Mouse (Mus musculus): ENCODE measurements around the gene Psmd14. TPM values are rescaled to one million over a fixed set of nuclear protein-coding genes. Genes with fewer than 3 reads are reported as not detected.

Gene Psmd14
- total and polyA plus RNA-seq, 2 experiments from 2014 or later, result 182 to 243 TPM

DNA sequence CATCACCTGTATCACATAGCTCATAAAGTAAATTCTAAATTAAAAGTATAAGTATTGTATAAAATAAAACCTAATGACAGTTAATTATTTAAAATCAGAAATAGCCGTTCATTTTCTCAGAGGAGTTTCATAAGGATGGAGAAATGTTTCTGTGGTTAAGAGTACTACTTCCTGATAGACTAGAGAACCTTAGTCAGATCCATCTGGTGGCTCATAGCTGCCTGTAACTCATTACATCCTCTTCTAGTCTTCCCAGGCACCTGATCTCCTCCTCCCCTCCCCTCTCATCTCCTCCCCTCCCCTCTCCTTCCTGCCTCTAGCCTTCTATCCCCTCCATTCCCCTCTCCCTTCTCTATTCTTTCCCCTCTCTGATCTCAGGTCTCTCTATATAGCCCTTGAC, 29.9 kb upstream of the Psmd14 start:
- no peak for TF ChIP-seq CTCF (IDR thresholded peaks at IDR 0.05; ENCODE audit: low read depth)
- H3K9ac ChIP-seq, result no peak overlapping the region
- WGBS, result 89% methylated on average over 1 of the region's 1 CpGs
- DNase-seq (no peak), ATAC-seq (no peak)
- no peak overlapping the region for H3K27ac ChIP-seq (ENCODE audit: low read depth, low read length)
- H3K4me3 ChIP-seq (ENCODE audit: low read depth, low read length), result no peak overlapping the region
- no peaks in the 10 kb centered on the region for H3K4me1 ChIP-seq (ENCODE audit: insufficient read depth)
- H3K36me3 ChIP-seq (ENCODE audit: insufficient read depth), result no peaks in the 10 kb centered on the region
- no peak overlapping the region for H3K4me2 ChIP-seq (ENCODE audit: low read depth)
- no peaks in the 10 kb centered on the region for H3K9me3 ChIP-seq (ENCODE audit: low read length)
- H3K27me3 ChIP-seq (ENCODE audit: insufficient read depth, low read length), result no peaks in the 10 kb centered on the region

GRCm38 (mm10) chr2:61686533-61686932, 25.0 kb upstream of the Psmd14 start:
- ATAC-seq, result no peak
- WGBS, result 75% methylated on average over 1 of the region's 1 CpGs

GRCm38 (mm10) chr2:61689086-61689485, 22.4 kb upstream of the Psmd14 start:
- no peaks in the 10 kb centered on the region for H3K36me3 ChIP-seq (ENCODE audit: insufficient read depth)
- ATAC-seq (no peak), DNase-seq (no peak)
- H3K9ac ChIP-seq, result no peak overlapping the region
- no peaks in the 10 kb centered on the region for H3K27me3 ChIP-seq (ENCODE audit: insufficient read depth, low read length)
- H3K4me3 ChIP-seq (ENCODE audit: low read depth, low read length), result no peak overlapping the region
- no peak overlapping the region for H3K27ac ChIP-seq (ENCODE audit: low read depth, low read length)
- TF ChIP-seq CTCF (IDR thresholded peaks at IDR 0.05; ENCODE audit: low read depth), result no peak
- WGBS, result 88% methylated on average over 3 of the region's 3 CpGs
- no peak overlapping the region for H3K4me2 ChIP-seq (ENCODE audit: low read depth)
- no peaks in the 10 kb centered on the region for H3K4me1 ChIP-seq (ENCODE audit: insufficient read depth)
- no peaks in the 10 kb centered on the region for H3K9me3 ChIP-seq (ENCODE audit: low read length)

More at GRCm38 (mm10) chr2:61686533-61686932, 25.0 kb upstream of the Psmd14 start:
- Histone ChIP-seq H3K4me2 (ENCODE audit: low read depth) (no peak overlapping the region), H3K36me3 (ENCODE audit: insufficient read depth) (no peaks in the 10 kb centered on the region), H3K4me3 (ENCODE audit: low read depth, low read length) (no peak overlapping the region), H3K9me3 (ENCODE audit: low read length) (no peaks in the 10 kb centered on the region), H3K27ac (ENCODE audit: low read depth, low read length) (no peak overlapping the region), H3K9ac (no peak overlapping the region), H3K4me1 (ENCODE audit: insufficient read depth) (no peaks in the 10 kb centered on the region), H3K27me3 (ENCODE audit: insufficient read depth, low read length) (no peaks in the 10 kb centered on the region)
- no peak for DNase-seq
- no peak for TF ChIP-seq CTCF (IDR thresholded peaks at IDR 0.05; ENCODE audit: low read depth)

GRCm38 (mm10) chr2:61709570-61709969, 1.9 kb upstream of the Psmd14 start:
- 95% methylated on average over 3 of the region's 3 CpGs for WGBS
- Histone ChIP-seq H3K4me1 (ENCODE audit: insufficient read depth) (peaks cover 11% of the 10 kb centered on the region; the same call in 1 of the 2 replicates), H3K36me3 (ENCODE audit: insufficient read depth) (no peaks in the 10 kb centered on the region), H3K4me2 (ENCODE audit: low read depth) (no peak overlapping the region), H3K27ac (ENCODE audit: low read depth, low read length) (no peak overlapping the region), H3K27me3 (ENCODE audit: insufficient read depth, low read length) (no peaks in the 10 kb centered on the region), H3K9ac (no peak overlapping the region), H3K9me3 (ENCODE audit: low read length) (no peaks in the 10 kb centered on the region), H3K4me3 (ENCODE audit: low read depth, low read length) (no peak overlapping the region)
- DNase-seq (no peak), ATAC-seq (no peak)
- no peak for TF ChIP-seq CTCF (IDR thresholded peaks at IDR 0.05; ENCODE audit: low read depth)

- Histone ChIP-seq H3K4me2 (ENCODE audit: low read depth) (peak overlapping the region; percentile 57), H3K4me1 (ENCODE audit: insufficient read depth) (peaks cover 11% of the 10 kb centered on the region; the same call in 1 of the 2 replicates), H3K9ac (peak overlapping the region; percentile 96; the same call in 1 of the 2 replicates), H3K4me3 (ENCODE audit: low read depth, low read length) (peak overlapping the region; percentile 97), H3K27me3 (ENCODE audit: insufficient read depth, low read length) (no peaks in the 10 kb centered on the region), H3K27ac (ENCODE audit: low read depth, low read length) (no peak overlapping the region), H3K36me3 (ENCODE audit: insufficient read depth) (no peaks in the 10 kb centered on the region), H3K9me3 (ENCODE audit: low read length) (no peaks in the 10 kb centered on the region)
- TF ChIP-seq CTCF (IDR thresholded peaks at IDR 0.05; ENCODE audit: low read depth), result no peak
- 56% methylated on average over 3 of the region's 3 CpGs for WGBS
- no peak for DNase-seq
- no peak for ATAC-seq
Measured at GRCm38 (mm10) chr2:61712526-61712925, 1.0 kb downstream of the Psmd14 start.

DNA sequence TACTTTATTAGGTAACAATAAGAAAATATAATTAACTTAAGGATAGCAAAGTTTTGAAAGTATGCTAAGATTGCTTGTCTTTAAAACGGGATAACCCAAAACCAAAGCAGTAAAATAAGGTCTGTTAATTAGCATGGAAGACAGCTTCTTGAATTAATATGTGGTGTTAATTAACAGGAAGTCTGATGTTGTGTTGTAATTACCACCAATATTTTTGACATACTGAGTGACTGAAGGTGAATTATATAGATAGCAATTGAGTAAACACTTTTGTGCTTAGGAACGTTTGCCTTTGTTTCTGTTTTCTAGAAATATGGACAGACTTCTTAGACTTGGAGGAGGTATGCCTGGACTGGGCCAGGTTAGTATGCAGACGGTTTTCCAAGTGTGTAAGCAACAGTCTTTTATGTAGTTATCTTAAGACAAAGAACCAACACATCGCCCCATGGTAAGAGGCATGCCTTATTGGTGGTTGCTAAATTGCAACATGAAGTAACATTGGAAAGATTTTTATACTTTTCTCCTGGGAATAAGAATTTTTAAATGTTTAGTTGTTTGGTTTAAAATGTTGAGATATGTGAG, 11.0 kb downstream of the Psmd14 start:
- TF ChIP-seq CTCF (IDR thresholded peaks at IDR 0.05; ENCODE audit: low read depth), result no peak
- H3K4me1 ChIP-seq (ENCODE audit: insufficient read depth), result no peaks in the 10 kb centered on the region
- H3K4me3 ChIP-seq (ENCODE audit: low read depth, low read length), result no peak overlapping the region
- no peak overlapping the region for H3K4me2 ChIP-seq (ENCODE audit: low read depth)
- H3K36me3 ChIP-seq (ENCODE audit: insufficient read depth), result peaks cover 6% of the 10 kb centered on the region; the same call in 1 of the 2 replicates
- 45% methylated on average over 4 of the region's 4 CpGs for WGBS
- H3K9me3 ChIP-seq (ENCODE audit: low read length), result no peaks in the 10 kb centered on the region
- DNase-seq (no peak), ATAC-seq (no peak)
- no peak overlapping the region for H3K9ac ChIP-seq
- H3K27ac ChIP-seq (ENCODE audit: low read depth, low read length), result no peak overlapping the region
- H3K27me3 ChIP-seq (ENCODE audit: insufficient read depth, low read length), result no peaks in the 10 kb centered on the region

DNA sequence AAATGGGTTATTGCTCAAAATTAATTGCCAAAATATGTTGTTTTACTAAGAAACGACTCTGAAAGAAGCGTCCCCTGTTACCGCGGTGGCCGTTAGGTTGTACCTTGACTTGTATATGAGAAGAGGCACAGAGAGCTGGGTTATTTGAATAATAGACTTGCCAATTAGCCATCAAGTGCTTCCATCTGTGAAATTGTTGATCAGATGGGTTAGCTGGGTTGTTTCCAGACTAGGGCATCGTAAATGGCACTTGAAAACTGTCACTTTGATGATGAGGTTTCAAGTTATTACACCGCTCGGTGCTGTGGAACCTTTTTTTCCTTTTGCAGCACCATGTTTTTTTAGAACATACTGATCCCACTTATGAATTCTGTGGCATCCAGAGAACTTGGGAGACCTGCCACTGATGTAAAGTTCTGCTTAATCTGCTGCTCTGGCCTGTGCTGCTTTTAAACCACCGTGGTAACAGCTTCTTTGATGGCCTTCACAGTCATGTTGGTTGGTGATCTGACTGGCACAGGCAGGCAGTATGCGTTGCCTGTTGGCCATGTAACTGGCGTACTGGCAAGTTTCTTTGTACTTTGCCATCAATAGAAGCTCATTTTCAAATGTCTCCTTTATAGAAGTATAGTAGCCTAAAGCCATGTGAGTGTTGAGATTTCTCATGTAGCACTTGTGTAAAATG, 21.4 kb downstream of the Psmd14 start:
- DNase-seq (peak; percentile 49), ATAC-seq (peak; percentile 51; the same call in 1 of the 2 replicates)
- TF ChIP-seq CTCF (IDR thresholded peaks at IDR 0.05; ENCODE audit: low read depth), result no peak
- Histone ChIP-seq H3K4me1 (ENCODE audit: insufficient read depth) (no peaks in the 10 kb centered on the region), H3K9ac (no peak overlapping the region), H3K9me3 (ENCODE audit: low read length) (no peaks in the 10 kb centered on the region), H3K27me3 (ENCODE audit: insufficient read depth, low read length) (no peaks in the 10 kb centered on the region), H3K4me3 (ENCODE audit: low read depth, low read length) (no peak overlapping the region), H3K36me3 (ENCODE audit: insufficient read depth) (no peaks in the 10 kb centered on the region), H3K27ac (ENCODE audit: low read depth, low read length) (no peak overlapping the region), H3K4me2 (ENCODE audit: low read depth) (no peak overlapping the region)
- WGBS, result 32% methylated on average over 11 of the region's 11 CpGs
